Mouse (Mus musculus): ENCODE results near the gene Egflam.
A peak's percentile ranks its signal among the peaks of the same experiment; 100 is the strongest.

The Egflam gene

DNA sequence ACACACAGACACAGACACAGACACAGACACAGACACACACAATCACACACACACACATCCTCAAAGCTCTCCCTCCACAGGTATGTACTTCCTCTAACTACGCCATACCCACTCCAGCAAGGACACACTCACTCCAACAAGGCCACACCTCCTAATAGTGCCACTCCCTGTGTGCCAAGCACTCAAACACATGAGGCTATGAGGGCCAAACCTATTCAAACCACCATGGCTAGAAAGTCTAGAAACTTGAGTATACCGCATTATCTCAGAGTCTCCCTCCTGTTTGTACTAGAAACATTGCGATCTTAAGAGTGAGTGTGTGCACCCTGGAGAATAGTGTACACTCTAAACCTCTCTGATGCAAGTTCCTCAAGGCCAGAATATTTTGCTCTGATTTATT lies 182.3 kb downstream of the Egflam start:
- no peak for DNase-seq

DNA sequence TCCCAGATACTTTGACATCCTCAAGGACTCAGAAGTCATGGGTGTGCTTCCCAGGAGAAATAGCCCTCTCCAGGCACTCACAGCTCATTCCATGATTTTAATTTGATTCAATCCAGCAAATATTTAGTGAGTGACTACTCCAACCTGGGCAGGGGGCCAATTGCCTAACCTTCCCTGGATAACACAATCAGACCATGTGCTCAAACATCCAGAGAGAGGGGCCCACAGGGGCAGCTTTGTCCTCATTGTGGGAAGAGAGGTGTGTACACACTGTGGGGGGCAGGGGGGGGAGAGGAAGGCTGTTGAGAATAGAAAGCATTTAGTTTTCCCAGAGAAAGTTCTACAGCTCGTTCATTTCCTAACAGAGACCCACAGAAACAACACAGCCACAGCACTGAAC lies 184.5 kb downstream of the Egflam start:
- peak; percentile 26 for DNase-seq

DNA sequence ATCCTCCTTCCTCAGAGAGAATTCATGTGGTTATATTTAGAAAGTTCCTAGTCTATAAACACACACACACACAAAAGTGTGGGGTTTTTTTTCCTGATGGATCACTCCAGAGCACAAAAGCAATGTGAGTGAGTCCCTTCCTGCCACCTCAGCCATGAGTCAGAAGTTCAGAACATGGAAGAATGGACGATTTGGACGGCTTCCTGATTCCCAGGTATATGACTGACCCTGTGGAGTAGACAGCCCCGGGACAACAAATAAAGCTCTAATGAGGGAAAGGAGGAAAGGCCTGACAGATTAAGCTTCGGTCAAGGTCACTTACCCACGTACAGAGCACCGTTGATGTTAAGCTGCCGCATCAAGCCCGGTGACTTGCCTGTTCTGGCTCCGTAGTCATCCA lies 190.0 kb downstream of the Egflam start:
- no peak for DNase-seq

DNA sequence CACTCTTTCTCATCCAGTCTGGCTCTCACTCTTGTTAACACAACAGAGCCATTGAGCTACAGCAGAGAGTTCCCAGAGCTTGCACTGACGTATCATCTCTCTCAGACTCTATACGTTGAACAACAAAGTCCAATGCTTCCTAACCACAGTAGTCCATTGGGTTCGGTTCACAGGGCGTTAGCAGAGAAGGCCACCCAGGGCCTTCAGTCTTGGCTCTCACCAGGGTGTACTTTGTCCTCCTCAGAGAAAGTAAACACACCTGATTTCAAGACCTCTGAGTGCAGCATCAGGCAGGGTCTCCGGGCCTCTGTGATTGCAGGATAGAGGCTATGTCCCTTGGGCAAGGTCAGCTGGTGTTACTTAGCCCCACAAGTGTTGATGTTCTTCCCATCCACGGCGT lies 190.9 kb downstream of the Egflam start:
- no peak for DNase-seq

DNA sequence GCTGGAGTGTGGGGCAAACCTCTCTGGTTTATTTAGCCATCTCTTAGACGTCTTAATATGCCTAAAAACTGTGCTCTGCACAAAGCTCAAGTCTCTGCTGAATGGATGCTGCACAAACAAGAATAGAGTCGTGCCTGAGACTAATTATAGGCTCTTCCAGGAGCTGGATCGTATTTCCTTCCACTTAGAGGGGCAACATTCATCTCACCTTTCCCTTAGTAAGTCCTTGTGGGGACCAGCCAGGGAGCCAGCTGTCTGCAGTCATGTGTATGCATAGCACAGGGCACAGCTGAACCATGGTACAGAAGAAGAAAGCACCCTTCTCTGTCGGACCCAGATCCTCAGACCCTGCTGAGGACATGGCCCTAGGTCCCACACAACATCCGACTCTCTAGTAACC lies 192.1 kb downstream of the Egflam start:
- no peak for DNase-seq

DNA sequence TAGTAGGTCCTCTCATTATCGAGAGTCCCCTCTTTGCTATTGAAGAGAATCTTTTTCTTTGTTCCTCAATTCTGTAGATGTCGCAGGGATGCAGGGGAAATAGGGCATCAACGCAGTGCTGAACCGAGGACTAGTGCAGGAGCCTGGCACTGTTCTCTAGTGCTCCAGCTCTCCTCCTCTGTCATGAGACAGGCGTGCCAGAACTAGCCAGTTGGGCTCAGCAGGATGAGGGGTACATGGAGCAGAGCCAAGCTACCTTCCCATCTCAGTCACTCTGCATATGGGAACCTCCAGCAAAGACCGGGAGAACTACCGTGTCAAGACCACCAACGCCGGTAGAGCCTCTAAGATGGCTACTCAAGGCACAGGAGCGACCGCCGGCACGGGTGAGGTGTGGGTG lies 193.3 kb downstream of the Egflam start:
- no peak for DNase-seq

DNA sequence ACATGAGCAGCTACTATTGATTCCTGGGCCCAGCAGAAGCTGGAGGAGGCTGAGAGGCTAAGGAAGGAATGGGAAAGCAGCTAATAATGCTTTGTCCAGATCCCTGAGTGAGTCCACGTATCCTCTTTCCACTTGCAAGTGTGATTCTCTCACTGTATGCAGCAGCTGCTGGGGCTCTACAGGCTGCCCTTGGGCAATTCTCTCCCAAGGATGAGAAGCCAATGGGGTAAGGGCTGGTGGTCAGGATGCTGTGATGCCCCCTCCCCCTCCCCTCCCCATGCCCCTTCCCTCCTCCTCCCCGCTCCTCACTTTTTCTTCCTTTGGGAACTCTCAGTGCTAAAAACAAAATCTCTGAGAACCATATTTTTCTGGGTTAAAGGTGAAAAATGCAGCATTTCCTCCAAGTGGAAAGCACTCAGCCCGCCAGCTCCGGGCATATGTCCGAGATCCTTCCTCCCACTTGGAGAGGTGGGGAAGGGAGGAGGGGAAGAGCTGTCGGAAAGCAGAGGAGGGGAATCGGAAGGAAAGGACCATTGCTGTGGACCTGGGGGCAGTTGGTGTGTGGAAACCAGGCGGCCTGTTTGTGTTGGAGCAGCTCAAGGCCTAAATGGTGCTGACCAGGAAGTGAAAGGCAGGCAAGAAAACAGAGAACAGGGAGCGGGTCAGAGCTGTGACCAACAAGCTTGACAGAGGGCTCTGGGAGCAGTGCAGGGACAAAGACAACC lies 194.4 kb downstream of the Egflam start:
- no peak for DNase-seq

DNA sequence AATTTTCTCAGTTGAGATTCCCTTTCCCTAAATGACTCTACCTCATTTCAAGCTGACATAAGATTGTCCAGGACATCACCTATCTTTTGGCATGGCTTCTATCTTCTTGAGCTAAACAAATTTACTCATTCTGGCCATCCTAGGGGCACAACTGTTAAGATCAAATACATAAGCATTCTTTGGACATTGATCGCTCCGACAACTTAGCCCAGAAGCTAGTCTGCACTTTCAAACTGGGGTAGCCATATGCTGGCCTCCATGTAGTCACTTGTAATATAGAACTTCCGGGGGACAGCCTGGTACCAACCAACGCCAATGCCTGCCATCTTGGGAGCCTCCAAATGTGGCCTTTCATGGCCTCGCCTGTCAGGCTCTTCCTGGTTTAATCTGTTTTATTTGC lies 195.2 kb downstream of the Egflam start:
- no peak for DNase-seq

DNA sequence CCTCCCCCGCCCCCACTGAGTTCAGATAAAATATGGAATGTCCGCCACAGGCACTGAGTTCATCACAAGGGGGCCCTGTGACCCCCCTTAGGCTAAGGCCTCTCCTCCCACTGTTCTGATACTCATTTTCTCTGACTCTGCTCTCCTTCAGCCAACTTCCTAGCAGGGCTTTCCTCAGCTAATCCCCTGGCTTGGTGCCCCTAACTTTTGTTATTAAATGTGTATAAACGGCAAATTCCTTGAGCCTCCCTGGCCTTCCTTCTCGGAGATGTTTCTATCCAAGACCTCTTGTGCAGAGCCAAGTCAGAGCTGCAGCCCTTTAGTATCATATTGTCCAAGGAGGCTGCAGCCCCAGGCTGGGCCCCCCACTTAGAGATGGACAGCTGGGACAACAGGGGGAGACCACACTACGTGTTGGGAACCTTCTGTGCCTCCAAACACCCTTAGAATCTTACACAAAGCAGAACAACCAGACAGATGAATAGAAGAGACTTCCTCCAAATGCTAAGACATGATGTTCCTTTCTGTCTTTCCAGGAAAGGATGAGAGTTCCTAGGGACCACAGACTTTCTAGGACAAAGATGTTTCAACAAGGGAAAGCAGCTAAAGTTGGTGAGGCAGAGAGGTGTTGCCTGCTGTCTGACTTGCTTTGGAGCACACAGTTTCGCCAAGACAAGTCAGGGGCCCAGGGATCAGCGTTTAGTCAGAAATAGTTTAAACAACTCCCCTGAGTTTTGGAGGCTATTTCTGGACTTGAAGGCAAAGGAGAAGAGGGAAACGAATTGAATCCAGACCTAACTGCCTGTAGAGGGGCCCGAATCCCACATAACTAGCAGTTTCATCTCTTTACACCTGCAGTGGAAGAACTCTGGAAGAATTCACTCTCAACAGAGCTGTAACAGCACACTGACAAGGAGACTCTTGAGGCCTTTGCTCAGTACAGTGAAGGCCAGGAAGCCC lies 196.5 kb downstream of the Egflam start:
- no peak for DNase-seq

DNA sequence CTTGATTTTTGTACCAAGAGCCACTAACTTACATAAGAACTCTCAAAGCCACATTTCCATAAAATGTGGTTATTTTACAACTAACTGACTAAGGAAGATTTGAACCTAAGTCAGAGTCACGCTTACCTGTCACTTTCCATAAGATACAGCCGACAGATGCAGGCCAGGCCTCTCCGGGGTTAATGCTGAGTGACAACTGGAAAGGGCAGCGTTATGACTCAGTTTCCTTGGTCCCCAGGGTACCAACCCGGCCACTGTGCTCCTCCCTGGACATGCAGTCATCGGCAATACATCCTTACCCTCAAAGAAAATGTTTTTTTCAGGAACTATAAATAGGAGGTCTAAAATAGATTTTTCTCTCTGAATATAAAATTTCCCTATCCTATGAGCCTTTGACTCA lies 197.9 kb downstream of the Egflam start:
- no peak for DNase-seq

DNA sequence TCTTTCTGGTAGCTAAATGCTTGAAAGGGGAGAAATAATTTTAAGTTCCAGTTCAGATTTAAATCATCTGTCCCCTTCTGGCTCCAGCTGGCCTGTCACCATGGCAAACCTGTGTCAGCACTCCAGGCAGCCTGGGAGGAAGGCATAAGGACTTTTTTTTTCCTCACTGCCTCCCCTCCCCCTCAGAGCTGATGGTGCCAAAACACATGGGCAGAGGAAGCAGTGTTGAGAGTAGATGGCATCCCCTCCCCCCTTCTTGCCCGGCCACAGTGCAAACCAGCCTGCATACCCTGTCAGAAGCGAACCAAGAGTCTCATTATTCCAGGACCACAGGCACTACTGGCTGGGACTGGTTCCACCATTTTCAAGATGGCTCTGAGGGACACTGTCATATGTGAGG lies 199.4 kb downstream of the Egflam start:
- peak; percentile 33 for DNase-seq

DNA sequence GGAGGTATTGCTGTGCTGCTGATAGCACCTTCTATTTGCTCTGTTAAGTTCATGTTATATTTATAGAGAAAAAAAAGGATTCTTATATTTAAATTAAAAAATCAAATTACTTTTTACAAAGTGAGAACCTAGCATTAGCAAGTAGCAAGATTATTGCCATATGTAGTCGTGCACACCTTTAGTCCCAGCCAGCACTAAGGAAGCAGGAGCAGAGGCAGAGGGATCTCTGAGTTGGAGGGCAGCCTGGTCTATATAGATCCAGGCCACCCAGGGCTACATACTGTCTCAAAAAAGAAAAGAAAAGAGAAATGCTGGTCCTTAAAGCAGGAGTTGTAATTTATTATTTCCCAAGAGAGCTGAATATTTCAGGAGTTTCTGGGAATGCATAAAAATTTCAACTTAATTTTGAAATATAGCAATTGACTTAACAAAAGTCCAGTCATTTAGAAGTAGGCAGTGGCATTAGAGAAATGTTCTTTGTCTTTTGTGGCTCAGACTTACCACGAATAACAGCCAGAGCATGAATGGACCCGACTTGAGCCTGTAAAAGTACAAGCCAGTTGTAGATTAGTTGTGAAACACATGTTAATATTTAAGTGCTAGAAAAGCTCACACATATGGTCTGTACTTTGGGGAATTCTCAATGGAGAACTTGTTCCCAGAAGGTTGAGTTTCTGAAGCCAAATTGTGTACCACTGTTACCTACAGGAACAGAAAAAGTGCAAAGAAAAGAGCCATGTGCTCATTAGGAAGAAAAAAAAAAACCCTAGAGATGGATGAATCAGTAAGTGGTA lies 200.3 kb downstream of the Egflam start:
- no peak for DNase-seq

DNA sequence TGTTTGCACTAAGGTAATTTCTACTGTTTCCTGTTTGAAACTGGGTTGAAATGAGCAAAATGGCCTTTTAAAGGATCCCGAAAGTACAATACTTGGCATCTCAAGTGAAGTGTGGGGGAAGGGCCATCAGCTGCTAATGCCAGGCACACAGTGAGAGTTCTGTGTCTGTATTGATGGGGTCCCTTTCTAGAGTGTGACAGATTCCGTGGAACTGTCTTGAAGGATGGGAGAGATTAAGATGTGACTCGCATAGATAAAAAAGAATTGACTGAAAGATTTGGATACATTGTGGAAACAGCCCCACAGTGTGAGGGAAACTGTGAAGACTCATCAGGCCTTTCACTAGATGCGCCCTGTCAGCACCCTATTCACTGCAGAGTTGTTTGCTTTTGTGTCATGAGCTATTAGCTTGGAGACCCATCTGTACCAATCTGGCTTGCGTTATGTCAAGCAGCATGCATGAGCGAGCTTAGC lies 203.4 kb downstream of the Egflam start:
- no peak for DNase-seq

DNA sequence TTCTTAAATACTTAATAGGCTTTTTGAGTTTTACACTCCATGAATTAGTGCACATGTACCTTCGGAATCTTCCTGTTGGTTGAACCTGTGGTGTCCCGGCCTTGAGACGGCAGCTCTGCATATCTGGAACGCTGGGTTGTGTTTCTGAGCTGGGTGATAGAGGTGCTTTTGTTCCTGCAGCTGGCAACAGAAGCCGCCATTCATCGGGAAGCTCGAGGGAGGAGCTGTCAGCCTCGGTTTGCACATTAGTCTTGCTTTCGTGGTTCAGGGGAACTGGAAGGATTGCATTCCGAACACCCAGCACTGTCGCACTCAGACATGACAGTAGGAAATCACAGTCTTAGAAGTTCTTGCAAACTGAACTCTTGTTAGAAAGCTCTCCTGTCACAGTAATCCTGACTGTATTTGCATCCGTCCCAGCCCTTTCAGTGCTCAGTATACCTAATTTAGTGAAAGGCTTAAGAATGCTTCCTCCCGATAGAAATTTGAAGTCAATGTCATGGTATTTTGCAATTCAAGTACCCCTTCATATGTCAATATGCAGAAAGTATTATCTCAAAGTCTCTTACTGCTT lies 204.0 kb downstream of the Egflam start:
- DNase-seq, result no peak

DNA sequence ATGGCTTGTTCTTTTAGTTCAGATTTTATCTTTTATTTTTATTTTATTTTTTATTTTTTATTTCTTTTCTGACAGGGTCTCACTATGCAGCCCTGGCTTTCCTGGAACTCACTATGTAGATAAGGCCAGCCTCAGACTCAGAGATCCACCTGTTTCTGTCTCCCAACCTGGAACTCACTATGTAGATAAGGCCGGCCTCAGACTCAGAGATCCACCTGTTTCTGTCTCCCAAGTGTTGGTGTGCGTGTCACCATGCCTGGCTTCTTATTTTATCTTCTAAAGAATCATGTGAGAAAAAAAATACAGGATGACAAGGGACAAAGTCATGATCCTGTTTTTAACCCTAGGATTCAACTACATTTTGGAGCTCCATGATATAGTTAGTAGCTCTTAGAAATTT lies 205.6 kb downstream of the Egflam start:
- no peak for DNase-seq

DNA sequence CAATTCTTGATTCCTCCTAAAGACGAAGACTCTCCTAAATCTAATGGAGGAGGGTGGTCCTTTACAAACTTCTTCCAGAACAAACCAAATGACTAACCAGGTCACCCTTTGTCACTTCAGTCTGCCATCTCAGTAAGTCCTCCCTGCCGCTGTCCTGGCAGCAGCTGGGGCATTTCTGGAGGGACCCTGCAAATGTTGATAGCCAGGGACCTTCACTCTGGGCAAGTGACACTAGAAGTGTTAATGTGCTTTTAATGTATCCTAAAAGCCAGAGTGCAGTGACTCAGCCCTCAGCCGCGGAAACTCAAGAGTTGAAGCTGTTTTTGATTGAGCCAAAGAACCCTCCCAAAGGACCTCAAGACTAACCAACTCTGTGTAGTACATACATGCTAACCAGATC lies 207.1 kb downstream of the Egflam start:
- DNase-seq, result no peak

DNA sequence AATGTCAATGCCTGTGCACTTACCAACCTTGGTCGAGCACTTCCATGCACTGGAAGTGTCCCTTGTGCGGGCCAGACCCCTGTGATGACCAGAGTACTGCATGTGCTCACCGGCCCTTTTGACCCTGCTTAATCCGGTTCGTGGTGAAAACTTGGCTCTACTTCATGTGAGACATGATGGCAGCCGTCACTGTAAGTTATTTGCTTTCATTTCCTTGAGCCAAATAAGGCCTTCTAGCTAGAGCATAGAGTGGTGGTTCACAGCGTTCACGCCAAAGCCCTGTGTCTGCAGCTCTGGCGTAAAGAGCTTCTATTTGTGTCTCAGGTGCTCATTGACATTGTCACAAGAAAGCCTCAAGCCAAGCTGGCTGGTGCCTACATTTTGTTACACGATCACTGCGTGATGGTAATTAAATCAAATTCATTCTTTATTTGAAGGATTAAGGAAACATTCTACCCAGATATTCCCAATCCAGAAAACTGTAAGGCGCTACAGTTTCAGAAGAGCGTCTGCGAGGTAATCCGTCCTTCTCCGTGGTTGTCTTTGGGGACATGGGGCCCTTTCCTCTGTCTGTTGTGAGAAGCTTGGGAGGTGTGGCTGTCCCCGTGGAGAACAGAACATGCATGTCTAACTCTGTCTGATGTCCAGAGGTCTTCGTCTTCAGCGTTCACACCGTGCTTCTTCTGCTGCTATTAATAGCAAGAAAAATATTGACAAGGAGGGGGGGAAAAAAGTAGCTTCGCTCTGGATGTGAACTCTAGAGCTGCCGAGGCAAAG lies 208.3 kb downstream of the Egflam start:
- no peak for DNase-seq

DNA sequence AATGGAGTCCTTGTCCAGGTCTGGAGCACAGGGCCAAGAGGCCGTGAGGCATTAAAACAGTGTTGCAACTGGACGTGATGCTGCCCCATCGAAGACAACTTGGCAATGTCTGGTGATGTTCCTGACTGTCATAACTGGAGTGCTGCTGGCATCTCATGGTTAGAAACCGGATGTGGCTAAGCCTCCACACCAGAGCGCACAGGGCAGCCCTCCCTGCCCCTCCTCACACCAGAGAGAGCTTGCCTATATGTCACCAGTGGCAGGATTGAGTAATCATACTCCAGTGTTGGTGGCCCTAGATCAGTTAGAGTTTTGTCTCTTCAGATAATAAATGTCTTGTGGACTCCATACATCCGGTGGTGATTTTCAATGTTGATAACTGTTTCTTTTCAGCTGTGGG lies 210.5 kb downstream of the Egflam start:
- no peak for DNase-seq

DNA sequence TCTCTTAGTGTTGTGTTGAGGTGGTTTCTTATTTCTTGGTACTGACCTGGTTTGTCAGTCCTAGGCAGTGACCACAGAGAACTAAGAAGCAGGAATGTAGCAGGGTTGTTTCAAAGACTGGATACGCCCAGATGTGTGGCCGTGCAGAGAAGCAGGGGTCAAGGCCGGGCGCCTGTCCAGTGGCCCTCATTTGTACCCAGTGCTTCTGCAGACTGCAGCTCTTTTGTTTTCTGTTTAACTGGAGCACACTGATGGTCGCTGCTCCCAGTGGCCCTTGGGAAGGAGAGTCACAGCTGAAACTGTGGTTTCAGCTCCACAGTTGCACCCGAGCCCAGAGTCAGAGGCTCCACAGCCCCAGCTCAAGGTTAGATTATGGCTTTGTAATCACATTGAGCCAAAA lies 217.6 kb downstream of the Egflam start:
- no peak for DNase-seq

DNA sequence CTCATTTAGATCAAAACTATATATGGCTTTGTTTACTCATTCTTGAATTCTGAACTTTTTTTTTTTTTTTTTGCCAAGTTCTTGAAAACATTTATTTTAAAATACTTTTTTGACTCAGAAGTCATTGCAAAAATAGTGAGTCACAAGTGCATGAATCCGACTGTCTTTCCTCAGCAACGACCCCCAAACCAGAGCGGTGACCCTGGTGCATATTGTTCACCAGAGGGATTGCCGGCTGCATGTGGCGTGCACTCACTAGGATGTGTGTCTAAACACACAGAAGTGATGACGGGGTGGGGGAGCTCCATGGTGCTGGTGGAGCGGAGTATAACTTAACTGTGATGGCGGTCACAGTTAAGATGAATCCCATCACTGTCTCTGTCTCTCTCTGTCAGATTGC lies 224.4 kb downstream of the Egflam start:
- DNase-seq, result no peak

DNA sequence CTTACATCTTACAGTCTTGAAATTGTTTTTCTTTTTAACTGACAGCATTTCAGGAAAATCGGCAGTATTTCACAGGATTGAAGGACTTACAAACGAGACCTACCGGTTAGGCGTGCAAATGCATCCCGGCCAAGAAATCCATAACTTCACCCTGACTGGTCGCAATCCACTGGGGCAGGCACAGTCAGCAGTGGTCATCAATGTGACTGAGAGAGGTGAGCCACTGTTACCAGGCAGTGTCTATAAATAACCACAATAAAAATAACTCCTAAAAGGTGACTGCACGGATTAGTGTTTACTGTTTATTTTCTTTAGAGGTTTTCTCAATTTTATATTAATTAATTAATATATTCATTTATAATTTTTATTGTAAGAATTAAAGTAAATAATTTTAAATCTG lies 224.8 kb downstream of the Egflam start:
- no peak for DNase-seq

DNA sequence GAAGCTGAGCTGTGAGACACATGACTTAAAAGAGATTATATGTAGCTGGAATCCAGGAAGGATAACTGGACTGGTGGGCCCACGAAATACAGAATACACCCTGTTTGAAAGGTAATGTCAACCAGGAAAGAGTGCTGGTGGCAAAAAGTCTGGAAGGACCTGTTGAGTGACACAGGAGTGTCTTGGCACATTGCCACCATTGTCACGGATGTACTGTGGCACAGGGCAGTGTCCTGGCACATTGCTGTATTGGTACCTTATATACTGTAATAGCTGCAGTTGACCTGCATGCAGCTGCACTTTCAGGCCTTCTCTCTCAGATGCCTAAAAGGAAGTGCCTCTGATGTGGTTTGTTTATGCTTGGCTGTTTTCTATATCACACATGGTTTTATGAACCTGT lies 225.3 kb downstream of the Egflam start:
- no peak for DNase-seq
